Mouse (Mus musculus) spleen, postnatal 14 days (tissue): Measurements from ENCODE around the gene Hist1h2ba.
A peak's percentile ranks its signal among the peaks of the same experiment; 100 is the strongest.

Source experiments
- DNase-seq, 2 experiments: peaks; one replicate each; pipeline ENCODE4 v3.0.0; 2021 to 2022; ENCODE audit warnings: low spot score in 2 of 2

Gene Hist1h2ba

GRCm38 (mm10) chr13:23933421-23934210 is at the start of gene Hist1h2ba:
Hist1h2ba (minus strand) TSS chr13:23934156.
- no peak for DNase-seq

- no peak for DNase-seq
Measured at GRCm38 (mm10) chr13:23972271-23972670, 38.3 kb upstream of the Hist1h2ba start.

DNA sequence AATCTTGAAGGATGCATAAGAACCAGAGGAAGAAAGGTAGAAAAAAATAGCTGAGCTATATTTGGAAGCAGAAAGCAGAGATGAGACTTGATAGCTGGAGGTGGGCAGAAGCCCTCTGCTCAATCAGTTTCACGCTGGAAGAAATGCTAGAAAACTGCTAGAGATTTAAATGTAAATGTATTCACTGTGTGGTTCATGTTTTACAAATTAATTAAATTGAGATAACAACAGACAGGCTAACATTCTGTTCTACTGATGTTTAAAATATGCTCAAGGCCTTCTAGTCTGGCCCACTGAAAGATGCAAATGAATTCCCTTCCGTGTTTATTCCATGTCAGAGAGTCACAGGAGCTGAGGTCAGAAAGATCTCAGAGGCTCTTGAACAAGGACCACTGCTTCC is 37.9 kb upstream of the Hist1h2ba start:
- DNase-seq, result no peak

- DNase-seq, result no peak
Measured at GRCm38 (mm10) chr13:23964909-23965308, 31.0 kb upstream of the Hist1h2ba start.

DNA sequence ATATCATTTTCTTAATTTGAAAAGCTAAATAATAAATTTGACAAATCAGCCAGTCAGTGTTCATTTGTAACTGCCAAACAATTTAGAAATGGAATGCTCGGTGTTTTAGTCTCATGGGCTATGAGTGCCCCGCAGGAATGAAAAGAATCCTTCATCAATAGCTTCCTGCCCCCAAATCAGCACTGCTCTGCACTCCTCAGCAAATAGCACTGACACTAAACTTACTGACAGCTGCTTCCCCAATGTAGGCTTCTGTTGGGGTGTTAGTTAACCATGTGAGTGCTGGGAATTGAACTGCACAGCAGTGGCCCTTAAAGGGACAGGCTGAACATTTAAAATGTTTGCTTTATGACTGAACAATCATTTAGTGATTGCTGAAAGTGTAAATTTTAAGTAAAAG is 25.8 kb upstream of the Hist1h2ba start:
- DNase-seq, result no peak

DNA sequence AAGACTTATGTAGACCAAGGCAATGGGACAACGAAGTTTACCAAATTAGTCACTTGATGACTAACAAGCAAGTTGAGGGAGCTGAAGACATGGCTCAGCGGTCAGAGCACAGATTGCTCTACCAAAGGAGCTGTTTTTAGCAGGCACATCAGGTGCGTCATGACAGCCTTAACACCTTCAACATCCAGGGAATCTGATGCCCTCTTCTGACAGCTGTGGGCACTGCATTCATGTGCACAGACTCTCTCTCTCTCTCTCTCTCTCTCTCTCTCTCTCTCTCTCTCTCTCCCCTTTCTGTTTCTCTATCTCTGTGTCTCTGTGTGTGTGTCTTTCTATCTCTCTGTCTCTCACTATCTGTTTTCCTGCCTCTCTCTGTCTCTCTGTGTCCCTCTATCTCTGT is 17.0 kb upstream of the Hist1h2ba start:
- DNase-seq, result peak in 1 of 2 experiments; percentile 33

DNA sequence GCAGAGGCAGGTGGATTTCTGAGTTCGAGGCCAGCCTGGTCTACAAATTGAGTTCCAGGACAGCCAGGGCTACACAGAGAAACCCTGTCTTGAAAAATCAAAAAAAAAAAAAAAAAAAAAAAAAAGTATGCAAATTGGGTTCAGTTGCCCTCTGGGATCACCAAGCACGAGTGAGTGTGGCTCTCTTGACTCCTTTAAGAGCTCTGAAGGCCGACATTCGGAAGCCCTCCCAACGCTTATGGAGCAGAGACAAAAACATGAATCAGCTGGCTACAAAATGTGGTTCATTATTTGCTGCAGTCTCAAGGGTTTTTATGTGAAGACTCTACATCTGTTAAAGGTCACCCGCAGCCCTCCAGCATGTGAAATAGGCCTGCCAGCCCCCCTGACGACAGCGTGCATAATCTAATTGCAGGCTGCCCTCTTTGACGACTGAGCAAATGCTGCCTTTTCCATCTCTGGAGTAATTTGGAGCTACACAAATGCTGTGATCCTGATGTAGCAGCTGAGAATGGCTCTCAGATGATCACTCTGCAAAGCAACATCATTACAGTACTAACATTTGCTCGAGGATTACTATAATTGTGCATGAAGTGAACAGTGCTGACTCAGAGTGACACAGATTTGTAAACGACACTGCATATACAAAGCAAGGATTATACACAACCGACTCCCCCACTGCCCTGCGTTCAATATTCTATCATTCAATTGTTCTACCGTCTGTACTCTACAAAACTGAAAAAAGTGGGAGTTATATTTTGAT is 15.7 kb upstream of the Hist1h2ba start:
- no peak for DNase-seq

- no peak for DNase-seq
Measured at GRCm38 (mm10) chr13:23946254-23946653, 12.3 kb upstream of the Hist1h2ba start.

- DNase-seq, result no peak
Measured at GRCm38 (mm10) chr13:23942861-23943260, 8.9 kb upstream of the Hist1h2ba start.

DNA sequence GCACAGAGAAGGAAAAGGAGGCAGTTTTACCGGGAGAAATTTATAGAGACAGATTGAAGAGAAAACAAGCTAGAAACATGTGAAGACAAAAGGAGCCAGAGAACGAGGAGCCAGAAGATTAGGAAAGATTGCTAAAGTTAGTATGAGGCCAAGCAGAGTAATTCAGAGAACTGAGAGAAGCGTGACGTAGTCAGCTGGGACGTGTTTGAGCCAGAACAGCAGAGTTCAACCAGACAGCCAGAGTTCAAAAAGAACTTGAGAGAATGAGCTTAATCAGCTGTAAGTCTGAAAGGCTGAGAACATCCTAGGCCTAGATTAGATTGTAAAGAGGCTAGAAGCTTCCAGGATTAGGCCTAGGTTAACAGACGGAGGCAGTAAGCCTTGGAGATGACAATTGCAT is 6.3 kb upstream of the Hist1h2ba start:
- no peak for DNase-seq

DNA sequence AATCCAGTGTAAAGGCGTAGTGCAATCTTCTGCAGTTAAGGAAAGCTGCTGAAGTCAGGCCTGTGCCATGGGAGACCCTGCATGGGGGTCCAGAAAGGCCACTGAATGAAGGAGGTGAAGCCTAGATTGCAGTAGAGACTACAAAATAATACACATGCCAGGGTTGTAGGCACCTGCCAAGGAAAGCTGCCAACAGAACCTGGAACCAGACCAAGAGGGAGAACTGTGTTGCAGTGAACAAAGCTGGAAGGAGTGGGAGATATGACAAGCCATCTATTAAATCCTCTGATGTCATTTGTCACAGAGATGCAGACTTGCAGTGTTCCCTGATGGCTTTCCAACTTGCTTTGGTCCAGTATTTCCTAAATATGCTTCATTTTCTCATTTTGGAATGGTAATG is 4.7 kb upstream of the Hist1h2ba start:
- no peak for DNase-seq

DNA sequence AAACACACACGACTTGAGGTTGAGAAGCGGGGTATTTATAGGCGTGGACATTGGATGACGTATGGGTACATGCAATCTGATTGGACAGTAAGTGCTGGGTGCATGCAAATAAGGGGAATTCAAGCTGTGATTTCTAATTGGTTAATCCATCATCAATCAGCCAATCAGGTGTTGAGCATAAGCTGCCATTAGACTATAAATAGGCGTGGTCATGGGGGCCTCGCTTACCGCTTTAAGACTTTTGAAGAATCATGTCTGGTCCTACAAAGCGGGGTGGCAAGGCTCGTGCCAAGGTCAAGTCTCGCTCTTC is 210 bp upstream of the Hist1h2ba start, which contains the start of gene Hist1h2aa:
Gene Hist1h2aa (plus strand): TSS at position 252 of the 310 bp plus-strand sequence.
- no peak for DNase-seq

- DNase-seq, result no peak
Measured at GRCm38 (mm10) chr13:23930904-23931303, 3.1 kb downstream of the Hist1h2ba start.

DNA sequence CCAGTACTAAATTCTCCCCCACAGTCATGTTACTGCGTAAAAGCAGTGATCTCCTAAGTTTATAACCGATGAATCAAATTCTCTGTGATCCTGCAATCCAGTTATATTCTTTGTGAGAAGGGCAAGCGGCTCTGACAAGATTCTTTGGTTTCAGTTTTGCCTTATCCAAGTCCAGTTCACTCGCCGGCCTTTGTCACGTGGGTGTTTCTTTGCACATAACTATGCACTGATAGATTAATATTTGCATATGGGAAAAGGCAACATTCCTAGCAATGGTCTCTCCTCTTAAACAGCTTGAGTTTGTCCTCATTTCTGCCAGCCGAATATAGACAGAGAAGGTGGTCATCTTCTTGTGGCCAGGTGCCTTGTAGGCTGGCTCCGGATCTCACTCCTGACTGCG is 3.5 kb downstream of the Hist1h2ba start:
- DNase-seq, result no peak

- no peak for DNase-seq
Measured at GRCm38 (mm10) chr13:23928637-23929036, 5.3 kb downstream of the Hist1h2ba start.

DNA sequence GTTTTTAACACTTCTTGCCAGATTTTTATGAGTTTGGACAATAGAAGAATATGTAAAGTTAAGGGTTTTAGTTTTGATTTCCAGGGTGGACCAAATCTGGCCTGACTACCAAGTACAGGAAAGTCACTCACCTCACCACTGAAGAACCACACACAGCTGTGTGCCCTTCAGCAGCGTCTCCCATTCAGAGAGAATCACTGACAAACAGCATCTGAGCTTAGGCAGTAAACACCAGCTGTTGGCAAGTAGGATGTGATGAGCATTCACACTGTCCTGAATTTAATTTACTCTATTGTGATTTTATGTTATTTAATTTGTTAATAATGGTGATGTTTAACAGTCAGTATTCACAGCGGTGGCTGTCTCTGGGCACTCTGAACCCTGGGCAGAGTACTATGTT is 8.2 kb downstream of the Hist1h2ba start:
- no peak for DNase-seq

- no peak for DNase-seq
Measured at GRCm38 (mm10) chr13:23917674-23918073, 16.3 kb downstream of the Hist1h2ba start.

DNA sequence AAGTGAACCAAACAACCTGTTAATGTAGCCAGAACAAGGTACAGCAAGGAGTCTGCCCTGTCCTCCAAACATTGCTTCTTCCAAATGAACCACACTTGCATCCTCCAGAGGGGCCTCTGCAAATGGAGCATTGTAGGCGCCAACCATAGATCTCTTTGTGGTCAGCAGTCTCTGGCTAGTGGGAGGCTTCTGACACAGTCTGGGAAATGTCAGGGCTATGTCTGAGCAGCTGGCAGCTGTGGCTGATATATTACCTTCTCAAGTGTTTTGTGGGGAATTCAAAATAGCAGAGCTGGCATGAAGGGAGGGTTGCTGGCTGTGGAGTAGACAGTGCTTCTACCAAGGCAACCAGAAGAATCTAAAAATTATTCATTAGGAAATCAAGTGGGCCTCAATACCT is 17.8 kb downstream of the Hist1h2ba start:
- DNase-seq, result no peak

- no peak for DNase-seq
Measured at GRCm38 (mm10) chr13:23914376-23915167, 19.4 kb downstream of the Hist1h2ba start, which contains the start of gene Slc17a4. Slc17a4 (minus strand) TSS chr13:23915009.

GRCm38 (mm10) chr13:23913791-23914306 is 20.1 kb downstream of the Hist1h2ba start:
- DNase-seq, result no peak

DNA sequence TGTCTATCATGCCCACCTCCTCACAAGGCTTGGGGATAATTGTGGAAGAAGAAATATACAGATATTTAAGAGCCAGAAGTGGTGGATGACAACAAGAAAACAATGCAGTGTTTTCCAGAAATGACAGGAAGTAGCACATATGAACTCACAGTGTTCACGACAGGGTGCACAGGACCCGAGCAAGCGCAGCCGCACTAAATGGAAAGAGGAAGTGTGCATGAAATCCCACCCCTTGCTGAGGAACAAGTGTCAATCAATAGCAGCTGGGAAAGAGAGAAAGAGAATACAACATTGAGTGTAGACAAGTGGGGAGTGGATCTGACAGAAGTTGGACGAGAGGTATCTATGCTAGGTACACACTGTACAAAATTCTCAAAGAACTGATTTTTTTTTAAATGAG is 22.6 kb downstream of the Hist1h2ba start:
- DNase-seq, result no peak

GRCm38 (mm10) chr13:23910121-23910520 is 23.8 kb downstream of the Hist1h2ba start:
- no peak for DNase-seq
